Mouse (Mus musculus): ENCODE measurements around the gene Ntsr1.

Gene Ntsr1

DNA sequence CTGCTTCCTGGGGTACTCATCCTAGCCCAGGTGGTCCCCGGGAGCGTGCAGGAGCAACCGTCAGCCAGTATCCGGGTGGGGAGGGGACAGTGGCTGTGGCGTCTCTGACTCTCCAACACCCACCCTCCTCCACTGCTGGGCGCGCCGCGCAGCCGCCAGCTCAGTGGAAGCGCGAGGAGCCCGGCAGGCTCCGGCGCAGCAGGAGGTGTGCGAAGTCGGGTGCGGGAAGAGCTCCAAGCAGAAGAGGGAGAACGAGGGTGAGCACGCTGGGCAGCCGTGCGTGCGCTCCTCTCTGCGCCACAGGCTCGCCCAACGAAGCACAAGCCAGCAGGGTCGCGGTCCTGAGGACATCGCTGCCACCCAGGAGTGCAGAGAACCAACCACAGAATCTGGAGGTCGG is at the start of gene Ntsr1:
Gene Ntsr1, plus strand, starts transcription at position 236 of the 400 bp plus-strand sequence.
- no peak for DNase-seq

DNA sequence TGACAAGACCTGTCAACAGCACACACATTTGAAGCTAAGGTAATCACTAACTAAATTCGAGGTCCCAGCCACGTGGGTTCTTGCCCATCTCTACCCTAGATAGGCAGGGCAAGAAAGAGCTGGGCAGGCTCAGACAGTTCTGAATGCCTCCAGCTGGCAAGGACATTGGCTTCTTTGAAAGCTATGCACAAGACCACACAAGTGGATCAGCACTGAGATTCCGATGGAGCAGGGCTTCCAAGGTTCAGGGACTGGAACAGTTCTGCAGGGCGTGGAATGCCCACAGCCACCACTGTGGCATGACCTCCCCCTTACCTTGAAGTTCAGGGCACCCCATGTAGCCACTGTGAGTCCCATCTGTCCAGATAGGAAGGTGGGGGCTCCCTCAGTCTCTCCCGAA is 49.2 kb upstream of the Ntsr1 start:
- no peak for DNase-seq

- DNase-seq = peak; percentile 91 to 94
Measured at GRCm38 (mm10) chr2:180455723-180456698, 43.8 kb upstream of the Ntsr1 start, which contains the start of gene Slco4a1. TSS of gene Slco4a1 (plus strand) at chr2:180456245.

DNA sequence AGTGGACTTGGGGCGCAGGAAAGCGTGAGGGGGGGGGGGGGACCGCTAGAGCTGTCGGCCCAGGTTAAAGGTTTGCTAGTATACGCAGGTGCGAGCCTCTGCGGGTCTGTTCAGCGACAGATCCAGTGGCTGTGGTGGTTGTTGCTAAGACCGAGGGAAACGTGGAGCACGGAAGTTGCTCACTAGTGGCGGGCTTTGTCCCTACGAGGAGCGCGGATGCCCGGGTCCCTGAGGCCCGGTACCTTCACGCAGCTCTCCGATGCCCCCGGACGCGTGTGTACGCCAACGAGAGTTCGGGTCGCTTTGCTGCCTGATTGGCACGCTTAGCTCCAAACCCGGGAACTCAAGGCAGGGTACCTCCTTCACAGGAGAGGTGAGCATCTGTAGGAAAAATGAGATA is 43.1 kb upstream of the Ntsr1 start:
- peak in 1 of 2 experiments; percentile 44 for DNase-seq

GRCm38 (mm10) chr2:180457680-180458079 is 42.1 kb upstream of the Ntsr1 start:
- DNase-seq = no peak

DNA sequence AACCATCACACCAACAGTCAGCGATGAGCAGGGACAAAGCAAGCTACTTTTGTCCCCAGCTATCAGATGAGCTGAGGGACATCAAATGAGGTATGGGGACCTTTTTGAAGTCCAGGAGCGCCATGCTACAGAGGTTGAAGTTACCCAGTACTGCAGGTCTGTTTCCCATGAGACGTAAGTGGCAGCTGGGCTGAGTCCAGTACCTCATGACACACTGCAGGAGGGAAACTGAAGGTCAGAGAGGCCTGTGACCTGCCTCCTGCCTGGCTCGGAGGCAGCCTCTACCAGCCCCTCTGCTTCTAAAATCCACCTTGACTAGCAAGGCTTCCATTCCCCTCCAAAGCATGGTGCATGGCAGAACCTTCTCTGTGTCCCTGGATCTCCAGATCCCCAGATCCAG is 40.3 kb upstream of the Ntsr1 start:
- no peak for DNase-seq

DNA sequence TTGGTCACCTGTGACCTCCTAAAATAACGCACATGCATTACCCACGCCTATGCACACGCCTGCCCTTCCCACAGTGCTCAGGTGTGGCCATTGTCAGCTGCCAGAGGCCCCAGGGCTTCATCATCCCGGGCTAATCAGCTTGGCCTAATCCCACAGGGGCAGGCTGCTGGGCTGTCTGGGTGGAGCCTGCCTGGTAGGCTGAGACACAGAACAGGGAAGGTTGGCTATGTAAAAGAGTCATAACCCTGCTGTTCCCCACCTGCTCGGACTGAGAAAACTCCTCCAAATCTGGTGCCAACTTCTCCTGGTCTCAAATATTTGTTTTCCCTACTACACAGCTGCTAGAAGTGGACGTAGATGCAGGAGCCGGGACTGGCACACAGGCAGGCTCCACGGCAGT is 39.0 kb upstream of the Ntsr1 start:
- DNase-seq = no peak

GRCm38 (mm10) chr2:180462593-180462992 is 37.2 kb upstream of the Ntsr1 start:
- DNase-seq = no peak

DNA sequence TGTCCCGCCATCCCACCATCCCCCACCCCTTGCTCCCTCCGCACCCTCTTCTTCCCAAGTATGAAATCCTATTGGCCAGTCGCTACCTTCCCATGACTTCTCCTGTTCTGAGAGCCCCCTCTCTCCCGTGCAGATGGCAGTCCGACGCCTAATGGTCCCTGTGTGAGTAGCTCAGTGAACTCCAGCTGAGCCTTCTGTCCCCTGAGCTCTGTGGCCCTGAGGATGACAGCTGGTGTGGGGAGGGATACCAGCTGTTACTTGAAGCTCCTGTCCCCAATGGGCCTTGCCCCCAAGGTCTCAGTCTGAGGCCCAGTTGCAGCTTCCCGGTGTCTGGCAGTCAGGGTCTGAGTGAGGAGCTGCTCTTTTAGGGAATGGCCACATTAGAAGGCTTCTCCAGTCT is 33.3 kb upstream of the Ntsr1 start:
- DNase-seq = no peak

DNA sequence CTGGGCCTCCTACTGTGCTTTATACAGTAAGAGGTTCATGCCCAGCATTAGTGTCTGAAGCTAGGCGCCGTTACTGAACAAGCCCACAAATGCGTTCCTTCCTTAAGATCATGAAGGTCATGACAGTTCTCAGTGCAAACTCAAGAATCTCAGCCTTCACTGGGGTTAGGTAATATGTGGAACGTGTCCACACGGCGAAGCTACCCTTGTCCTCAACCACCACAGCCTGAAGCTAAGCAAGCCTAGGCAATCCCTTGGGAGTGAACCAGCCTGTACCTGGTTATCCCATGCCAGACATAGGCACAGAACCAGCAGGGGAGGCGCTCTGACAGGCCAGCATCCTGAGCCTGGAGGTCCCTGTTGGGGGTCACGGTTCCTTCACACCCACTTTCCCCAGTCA is 30.9 kb upstream of the Ntsr1 start:
- no peak for DNase-seq

GRCm38 (mm10) chr2:180469768-180470167 is 30.0 kb upstream of the Ntsr1 start:
- DNase-seq = no peak

DNA sequence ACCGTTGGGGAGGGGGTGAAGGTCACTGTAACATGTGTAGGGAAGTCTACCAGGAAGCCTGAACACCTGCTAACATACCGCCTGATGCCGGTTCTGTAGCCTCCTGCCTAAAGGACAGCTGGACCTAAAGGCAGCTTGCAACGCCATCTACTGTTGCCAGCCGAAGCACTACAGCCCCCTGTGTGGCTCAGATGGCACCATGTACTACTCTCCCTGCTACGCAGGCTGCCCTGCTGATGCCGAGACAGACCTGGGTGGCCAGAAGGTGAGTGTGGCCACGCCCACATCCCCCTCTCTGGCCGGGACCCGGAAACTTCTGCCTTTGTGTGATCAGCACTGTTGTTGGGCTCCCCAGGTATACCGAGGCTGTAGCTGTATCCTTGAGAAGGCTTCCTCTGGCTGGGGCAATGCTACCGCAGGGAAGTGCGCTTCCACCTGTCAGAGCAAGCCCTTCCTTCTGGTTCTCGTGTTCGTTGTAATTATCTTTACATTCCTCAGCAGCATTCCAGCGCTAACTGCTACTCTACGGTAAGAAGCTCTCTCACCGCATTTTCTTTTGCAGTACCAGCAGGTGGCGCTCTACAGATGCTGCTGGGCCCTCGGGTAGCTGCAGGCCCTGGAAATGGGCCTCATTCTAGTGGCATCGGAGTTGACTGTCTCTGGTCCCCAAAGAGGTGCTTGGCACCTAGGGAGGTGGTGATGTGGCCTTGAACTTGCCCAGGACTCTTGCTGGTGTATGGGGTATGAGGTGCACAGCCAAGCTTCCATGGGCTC is 27.3 kb upstream of the Ntsr1 start:
- no peak for DNase-seq

DNA sequence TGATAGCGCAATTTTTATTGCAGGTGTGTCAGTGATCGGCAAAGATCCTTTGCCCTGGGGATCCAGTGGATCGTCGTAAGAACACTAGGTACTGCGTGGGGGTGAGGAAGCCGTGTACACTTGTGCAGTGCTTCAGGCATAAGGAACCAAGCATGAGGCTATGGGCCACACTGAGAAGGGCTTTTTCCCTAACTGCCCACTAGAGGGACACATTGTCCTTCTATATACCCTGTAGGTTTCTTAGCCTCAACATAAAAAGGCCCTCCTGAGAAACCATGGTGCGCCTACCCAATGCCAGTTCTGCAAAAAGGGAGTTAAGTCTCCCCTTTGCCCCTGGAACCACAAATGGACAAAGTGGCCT is 26.7 kb upstream of the Ntsr1 start:
- DNase-seq = peak in 1 of 2 experiments; percentile 27

- DNase-seq = no peak
Measured at GRCm38 (mm10) chr2:180474864-180475263, 24.9 kb upstream of the Ntsr1 start.

GRCm38 (mm10) chr2:180482274-180482673 is 17.5 kb upstream of the Ntsr1 start:
- no peak for DNase-seq

- no peak for DNase-seq
Measured at GRCm38 (mm10) chr2:180484882-180485281, 14.9 kb upstream of the Ntsr1 start.

DNA sequence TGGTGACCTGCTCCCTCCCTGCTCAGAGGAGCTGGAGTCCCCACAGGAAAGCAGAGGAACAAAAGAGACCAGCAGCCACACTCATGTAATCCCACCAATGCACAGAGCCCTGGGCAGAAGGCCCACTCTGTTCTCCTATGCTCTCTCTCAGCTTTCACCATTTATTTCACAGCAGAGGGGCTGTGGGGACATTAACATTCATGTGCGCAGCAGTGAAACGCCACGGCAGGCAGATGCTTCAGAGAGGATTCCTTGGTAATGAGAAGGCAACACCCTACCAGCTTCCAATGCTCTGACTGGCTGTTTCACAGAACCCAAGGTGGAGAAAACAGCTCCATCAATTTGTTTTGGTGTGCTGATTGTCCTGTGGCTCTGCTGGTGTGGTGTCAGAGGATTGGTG is 14.5 kb upstream of the Ntsr1 start:
- no peak for DNase-seq

DNA sequence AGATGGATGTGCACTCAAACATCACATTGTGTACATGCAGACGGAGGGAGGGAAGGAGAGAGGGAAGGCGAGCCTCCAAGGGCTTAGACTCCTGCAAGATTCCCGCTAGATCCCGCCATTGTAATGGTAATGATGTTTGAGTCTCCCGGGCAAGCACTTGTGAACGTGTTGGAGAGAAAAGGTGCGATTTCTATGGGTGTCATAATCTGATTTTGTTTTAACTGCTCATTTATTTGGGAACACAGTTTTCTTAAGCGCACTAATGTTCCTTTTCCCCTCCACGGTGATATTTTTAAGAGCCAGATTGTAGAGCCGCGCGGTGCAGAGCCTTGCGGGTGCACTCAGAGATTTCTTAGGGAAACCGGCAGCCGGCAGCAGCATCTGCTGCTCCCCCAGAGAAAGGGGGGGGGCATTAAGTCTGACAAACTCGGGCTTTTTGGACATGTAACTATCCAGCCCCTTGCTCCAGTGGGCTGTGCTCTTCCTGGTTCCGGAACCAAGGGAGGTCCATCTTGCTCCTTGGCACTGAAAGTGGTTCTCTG is 11.5 kb upstream of the Ntsr1 start:
- no peak for DNase-seq

DNA sequence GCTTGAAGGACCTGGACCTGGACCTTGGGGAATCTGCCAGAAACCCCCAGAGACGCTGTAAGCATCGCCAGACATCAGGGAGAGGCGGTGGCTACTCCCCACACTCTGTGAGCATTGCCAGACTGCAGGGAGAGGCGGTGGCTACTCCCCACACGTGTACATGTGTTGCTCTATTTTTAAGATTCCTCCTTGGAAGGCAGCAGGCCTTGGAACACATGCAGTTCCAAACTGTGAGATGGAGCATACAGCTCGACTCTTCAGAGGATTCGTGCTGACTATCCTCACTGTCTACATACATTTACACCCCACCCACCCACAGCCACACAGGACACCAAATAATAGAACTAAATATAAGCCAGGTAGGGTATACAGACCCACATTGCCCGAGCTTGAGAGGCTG is 3.9 kb upstream of the Ntsr1 start:
- no peak for DNase-seq

DNA sequence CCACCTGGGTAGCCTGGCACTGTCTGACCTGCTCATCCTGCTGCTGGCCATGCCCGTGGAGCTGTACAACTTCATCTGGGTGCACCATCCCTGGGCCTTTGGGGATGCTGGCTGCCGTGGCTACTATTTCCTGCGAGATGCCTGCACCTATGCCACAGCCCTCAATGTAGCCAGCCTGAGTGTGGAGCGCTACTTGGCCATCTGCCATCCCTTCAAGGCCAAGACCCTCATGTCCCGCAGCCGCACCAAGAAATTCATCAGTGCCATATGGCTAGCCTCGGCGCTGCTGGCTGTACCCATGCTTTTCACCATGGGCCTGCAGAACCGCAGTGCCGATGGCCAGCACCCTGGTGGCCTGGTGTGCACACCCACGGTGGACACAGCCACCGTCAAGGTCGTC is 950 bp downstream of the Ntsr1 start:
- no peak for DNase-seq

DNA sequence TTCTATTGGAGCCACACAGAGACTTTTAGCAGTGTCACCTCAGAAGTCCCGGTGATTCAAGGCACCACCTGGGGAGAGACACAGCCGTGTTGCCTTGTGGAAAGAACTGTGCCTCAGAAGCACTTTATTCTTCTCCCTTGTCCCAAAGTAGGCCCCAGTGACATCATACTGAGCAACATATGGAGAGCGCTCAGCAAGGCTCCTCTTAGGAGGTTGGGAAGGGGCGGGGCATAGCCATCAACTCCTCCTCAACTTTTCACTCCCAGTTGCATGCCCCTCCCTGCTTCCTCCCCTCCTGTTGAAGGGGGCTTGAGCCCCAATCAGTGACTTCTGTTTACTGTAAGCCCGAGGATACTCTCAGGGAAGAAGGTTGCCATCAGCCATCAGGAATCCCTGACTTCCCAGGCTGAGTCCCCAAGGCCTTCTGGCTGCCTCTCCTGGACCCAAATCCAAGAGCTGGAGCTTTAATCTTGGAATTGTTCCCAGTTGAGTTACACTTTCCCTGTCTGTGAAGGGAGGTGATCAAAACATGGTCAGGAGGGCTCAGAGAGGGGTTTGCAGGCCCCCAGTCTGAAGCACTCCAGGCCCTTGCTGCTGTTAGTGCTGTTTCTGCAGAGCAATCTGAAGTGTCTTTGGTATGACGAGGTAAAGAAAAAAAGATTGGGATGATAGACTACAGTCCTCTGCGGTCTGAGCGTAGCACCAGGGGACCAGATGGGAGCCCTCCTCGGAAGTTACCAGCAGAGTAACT is 1.6 kb downstream of the Ntsr1 start:
- no peak for DNase-seq

DNA sequence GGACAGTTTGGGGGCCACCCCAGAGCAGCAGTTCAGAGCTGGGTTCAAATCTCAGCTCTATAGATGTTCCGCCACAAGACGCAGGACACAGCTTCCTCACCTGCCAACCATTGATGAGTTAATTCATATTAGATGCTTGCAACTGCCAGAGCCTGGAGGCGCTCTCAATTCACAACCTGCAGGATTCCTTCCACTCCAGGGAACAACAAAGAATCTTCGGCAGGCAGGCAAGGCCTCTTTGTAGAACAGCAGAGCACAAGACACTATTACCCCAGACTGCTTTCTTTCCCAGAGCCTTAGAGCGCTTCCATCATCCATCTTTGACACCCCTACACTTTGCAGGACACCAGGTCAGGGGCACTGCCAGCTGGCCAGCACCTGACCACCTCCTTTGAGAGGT is 6.5 kb downstream of the Ntsr1 start:
- no peak for DNase-seq

Measured in cerebellum, adult 18-20 months (tissue).